Mouse (Mus musculus) Muller cell, postnatal 12 days (primary cell): ENCODE results near the gene Limk2.

Source experiments
- DNase-seq: peaks from one replicate; pipeline ENCODE4 v3.0.0-alpha.2; 2015; ENCODE audit errors: inconsistent ontology term

Gene Limk2

DNA sequence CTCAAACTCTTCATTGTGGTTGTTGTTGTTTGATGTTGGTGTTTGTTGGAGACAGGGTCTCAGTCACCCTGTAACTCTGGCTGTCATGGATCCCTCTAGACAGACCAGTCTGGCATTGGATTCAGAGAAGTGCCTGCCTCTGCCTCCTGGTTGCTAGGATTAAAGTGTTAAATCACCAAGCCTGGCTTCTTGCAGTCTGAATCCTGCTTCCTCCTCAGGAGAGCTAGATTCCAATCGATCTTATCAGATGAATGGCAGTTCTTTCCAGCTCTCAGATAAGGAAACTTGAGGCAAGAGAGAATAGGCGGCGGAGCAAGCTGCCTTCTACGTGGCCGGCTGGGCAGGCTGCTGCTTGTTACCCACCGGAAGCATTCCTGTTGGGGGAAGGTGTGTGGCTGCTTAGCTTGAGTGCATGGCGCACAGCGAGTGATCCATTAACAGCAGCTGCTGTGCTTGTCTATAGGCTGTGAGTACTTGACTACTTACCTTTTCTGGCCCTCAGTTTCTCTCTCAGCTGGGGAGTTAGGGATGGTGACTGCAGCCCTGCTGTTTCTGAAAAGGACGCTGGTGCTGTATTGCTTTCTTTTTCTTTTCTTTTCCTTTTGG, 74.2 kb downstream of the Limk2 start:
- DNase-seq: no peak

DNA sequence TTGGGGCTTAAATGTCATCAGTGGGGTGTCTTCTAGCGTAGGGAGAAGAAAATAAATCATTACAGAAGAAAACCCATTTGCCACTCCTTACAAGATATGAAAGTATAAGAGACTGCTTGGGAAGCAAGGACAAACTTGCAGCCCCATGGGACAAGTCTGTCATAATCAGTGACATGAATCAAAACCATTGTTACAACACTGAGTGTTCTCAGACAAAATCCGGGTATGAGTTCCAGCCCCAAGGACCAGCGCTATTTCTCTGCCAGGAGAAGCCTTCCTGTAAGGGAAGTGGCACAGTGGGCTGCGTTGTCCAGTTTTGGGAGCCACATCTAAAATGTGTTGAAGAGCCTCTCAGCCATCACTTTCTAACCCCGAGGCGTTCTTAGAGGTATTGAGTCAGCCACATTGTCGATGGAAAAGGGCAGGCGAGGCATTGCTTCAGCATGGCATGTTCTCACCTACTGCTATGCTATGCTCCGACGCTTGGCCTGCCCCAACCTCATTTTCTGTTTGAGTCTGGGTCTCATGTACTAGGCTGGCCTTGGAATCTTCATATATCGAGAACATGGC, 74.8 kb downstream of the Limk2 start:
- DNase-seq: no peak

DNA sequence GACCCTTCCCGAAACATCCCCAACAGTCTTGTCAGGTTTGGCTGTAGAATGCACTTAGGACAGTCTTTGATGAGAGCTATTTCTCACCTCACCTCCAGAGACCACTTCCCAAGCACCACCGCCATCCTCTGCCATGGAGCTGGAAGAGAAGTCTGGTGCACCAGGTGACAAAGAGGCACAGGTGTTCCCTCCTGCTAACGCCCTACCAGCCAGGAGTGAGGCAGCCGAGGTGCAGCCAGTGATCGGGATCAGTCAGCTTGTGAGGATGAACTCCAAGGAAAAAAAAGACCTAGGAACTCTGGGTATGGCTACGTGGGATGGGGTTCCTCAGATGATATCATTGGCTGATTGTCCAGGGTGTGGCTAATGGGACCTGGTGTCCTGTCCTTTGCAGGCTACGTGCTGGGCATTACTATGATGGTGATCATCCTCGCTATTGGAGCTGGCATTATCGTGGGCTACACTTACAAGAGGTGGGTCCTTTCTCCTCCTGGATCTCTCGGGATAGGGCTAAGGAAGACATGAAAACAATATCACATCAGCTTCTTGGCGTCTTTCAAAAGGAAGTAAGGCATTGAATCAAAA, 75.8 kb downstream of the Limk2 start:
- DNase-seq: no peak

DNA sequence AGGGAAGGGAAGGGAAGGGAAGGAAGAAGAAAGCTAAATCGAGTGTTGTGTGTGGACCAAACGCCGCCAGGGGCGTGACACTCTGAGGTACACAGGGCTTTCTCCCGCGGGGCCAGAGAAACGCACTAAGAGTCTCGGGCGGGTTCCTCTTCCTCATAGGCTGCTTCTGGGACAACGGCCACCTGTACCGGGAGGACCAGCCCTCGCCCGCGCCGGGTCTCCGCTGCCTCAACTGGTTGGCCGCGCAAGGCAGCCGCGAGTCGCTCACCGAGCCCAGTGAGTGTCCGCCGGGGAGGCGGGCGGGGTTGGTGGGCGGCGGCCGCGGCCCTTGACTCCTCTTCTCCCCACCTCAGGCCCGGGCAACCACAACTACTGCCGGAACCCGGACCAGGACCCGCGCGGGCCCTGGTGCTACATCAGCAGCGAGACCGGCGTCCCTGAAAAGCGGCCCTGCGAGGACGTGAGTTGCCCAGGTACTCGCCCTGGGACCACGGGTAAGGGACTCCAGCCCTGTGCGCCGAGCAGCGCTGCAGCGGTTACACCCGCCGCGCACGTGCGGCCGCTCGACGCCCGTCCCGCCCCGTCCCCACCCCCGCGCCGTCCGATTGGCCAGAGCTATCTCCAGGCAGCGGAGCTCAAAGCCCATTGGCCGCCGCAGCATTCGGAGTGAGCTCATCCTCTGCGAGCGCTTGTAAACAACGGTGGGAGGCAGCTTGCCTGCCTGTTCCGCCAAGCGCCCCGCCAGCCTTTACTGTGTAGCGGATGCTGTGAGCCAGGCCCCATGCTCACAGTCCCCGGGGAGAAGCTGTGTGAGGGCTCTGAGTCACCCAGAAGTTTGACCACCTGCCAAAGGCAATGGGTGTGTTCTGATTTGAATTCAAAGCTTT, 77.0 kb downstream of the Limk2 start:
- peak; percentile 97 for DNase-seq

DNA sequence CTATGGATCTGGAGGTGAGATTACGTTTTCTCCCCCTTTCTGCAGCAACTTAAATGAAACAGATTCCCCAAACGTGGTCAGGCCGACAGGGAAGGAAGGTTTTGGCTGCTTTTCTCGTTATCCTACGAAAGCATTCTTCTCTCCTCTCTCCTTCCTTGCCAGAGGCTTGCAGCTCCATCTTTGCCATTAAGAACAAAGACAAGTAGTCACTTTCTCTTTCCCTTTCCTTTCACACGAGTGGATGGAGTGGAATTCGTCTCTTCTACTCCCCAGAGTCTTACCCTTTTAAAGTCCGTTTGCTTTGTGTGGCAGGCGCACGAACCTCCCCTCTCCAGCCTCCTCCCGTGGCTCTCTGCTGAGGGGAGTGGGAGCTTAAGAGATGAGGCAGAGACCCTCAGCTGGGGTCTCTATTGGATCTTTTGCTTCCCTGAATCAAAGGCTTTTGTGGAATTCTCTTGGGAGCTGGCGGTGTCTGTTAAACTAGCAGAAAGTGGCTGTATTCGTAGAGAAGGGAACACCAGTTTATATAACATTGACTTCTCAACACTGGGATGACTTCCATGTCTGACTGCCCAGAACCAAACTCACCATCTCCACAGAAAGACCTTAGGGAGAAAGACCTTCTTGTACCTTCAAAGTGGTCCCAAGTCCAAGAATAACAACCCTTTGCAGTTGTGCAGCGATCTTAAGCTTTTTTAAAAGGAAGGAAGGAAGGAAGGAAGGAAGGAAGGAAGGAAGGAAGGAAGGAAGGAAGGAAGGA, 77.8 kb downstream of the Limk2 start:
- DNase-seq: no peak

DNA sequence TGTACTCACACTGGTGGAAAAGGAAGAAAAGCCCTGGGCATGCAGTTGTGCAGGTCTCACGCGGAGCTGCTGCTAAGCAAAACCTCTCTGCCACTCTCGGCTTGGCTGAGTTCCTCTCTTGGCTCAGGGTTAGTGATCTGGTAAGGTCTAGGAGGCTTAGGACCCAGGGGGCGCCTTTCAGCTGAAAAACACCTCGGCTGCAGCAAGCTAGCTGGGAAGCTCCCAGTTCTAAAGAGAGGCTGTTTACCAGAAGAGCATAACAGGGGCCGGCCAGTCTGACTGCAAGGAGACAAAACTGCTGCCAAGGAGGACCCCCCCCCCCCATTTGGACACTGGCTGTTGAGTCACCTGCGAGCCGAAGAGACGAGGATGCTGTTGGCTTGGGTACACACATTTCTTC, 78.4 kb downstream of the Limk2 start:
- peak; percentile 84 for DNase-seq

DNA sequence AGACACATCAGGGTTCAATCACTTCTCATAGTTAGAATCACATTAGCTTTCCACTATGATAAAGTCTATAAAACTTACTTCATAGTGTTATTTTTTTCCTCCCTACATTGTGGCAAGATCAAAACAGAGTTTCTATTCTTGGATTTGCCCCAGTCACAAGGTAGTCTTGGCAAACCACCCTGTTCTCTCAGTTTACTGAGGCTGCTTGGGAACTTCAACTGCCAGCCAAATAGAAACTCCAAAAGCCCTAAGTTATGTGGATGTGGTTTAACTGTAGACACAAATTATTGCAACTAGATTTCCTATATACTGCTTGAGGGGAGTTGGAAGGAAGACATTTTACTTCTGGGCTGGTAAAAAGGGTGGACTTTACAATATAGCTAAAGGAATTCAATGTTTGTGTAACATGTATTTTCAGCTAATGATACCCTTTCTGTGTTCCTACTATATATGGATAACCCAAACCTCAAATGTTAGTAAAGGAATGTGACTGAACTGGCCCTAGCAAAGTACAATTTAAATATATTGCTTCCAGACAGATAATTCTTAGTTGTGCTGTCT, 79.0 kb downstream of the Limk2 start, which contains the start of gene Pik3ip1:
Gene Pik3ip1 (plus strand): TSS at position 511 of the 561 bp plus-strand sequence.
- DNase-seq: no peak

DNA sequence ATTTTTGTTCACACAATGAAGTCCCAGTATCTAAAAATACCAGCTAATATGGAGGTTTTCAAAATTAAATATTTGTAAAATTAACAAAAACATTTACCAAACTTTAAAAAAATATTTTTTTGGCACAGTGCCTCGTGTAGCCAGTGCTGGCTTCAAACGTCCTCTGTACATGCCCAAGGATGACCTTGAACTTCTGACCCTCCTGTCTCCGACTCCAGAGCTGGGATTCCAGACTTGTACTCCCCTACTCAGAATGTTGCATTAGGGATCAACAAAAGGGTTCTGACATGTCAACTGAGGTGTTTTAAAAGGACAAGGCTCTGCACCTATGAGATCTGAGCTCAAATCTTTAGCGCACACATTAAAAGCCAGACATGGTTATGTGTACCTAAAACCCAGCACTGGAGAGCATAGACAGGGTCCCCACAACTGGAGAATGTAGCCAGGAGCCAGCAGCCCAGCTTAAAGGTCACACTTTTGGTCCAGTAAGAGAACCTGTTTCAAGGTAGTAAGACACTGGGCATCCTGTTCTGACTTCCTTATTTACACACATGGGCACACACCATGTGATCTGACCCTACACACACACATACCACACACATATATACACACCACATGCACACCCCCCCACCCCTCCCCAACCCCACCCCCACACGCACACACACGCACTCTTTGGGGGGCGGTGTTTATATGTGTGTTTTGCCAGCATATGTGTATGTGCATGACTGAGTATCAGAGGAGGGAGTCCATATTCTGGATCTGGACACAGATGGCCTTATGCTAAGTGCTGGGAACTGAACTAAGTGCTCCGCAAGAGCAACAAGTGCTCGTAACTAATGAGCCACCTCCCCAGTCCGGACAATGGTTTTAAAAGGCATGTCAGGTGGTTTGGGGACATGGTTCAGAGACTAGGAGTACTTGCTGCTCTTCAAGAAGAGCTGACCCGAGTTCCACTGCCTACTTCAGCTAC, 79.9 kb downstream of the Limk2 start:
- DNase-seq: no peak

DNA sequence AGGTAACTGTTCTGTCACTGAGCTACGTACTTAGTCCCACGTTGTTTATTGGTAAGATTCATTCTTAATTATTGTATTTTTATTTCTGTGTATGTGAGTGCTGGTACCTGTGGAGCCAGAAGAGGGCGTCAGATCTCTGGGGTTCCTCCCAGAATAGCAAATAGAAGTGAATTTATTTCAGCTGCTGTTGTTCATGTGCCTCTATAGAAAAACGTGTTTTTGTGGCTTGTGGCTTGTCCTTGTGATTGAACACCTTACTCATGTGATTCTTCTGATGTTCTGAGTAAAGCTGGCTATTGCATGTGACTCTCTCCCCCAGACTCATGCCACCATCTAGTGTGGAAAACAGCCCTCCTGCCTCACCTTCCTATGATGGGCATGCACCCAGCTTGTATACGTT, 80.7 kb downstream of the Limk2 start:
- DNase-seq: no peak

DNA sequence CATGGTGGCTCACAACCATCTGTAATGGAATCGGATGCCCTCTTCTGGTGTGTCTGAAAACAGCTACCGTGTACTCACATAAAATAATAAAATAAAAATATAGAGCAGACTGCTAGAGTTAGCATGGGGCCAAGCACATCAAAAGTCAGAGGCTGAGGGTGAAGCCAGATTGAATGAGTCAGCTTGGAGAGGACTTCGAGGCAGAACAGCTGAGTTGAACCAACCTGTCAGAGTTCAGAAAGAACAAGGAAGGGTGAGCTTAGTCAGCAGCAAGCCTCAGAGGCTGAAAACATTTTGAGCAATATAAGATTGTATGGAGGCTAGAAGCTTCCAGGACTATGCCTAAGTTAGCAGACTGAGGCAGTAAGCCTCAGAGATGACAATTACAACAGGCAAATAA, 90.7 kb downstream of the Limk2 start:
- no peak for DNase-seq

DNA sequence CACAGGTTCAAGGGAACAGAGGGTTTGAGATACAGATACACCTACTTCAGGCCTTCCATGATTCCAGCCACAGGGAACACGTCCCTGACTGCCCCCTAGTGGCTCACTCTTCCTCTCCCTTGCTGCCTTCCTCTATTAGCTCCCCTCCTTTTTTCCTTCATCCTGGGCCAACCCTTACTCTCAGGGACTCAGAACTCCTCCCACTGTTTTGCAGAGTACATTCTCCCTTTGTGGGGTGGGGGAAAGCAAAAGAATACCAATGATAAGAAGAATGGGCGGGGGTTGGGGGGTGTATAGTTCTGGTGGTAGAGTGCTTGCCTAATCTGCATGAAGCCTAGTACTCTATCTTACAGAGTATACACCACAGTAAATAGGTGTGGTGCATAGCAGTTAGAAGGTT, 94.8 kb downstream of the Limk2 start:
- peak; percentile 39 for DNase-seq

DNA sequence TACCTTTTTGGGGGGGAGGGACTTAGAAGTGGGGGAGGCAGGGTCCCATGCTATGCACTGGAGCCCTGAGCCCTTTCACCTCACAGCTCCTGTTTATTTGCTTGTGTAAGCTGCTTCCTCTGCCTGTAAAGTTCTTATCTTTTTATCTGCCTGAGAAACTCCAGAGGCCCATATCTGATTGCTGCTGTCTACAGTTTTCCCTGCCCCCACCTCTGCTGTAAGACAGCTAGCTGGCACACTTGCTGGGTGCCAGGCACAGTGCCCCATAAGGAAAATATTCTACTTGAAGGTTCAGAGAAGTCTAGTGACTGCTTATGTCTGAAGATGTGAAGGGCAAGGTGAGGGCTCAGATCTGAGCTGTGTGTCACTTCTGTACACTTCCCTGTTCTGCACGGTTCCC, 95.7 kb downstream of the Limk2 start:
- no peak for DNase-seq

DNA sequence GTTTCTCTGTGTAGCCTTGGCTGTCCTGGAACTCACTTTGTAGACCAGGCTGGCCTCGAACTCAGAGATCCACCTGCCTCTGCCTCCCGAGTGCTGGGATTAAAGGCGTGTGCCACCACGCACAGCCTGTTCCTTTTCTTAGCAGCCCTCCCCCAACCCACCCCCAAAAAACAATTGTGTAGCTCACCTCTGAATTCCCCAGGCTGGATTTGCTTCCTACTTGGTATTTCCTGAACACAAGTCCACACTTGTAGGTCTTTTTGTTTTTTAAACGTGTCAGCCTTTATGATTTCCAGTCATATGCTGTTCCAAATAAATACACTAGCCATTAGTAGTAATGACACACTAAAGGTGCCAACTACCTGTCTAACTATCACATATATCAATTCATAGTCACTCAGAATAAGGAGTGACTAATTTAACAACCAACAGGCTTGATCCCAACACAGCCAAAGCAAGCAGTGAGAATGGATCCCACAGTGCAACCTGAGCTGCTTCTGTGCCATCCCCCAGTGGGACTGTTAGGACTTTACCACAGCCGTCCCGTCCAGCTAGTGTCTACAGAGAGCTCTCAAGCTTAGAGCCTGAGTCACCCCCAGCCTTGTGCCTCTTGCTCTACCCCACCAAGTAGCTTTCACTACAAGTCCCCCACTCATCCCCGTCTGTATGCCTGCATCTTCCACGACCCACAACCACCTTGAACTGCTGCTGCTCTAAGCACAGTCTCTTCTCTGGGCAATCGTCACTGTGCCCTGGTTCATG, 97.2 kb downstream of the Limk2 start:
- no peak for DNase-seq

DNA sequence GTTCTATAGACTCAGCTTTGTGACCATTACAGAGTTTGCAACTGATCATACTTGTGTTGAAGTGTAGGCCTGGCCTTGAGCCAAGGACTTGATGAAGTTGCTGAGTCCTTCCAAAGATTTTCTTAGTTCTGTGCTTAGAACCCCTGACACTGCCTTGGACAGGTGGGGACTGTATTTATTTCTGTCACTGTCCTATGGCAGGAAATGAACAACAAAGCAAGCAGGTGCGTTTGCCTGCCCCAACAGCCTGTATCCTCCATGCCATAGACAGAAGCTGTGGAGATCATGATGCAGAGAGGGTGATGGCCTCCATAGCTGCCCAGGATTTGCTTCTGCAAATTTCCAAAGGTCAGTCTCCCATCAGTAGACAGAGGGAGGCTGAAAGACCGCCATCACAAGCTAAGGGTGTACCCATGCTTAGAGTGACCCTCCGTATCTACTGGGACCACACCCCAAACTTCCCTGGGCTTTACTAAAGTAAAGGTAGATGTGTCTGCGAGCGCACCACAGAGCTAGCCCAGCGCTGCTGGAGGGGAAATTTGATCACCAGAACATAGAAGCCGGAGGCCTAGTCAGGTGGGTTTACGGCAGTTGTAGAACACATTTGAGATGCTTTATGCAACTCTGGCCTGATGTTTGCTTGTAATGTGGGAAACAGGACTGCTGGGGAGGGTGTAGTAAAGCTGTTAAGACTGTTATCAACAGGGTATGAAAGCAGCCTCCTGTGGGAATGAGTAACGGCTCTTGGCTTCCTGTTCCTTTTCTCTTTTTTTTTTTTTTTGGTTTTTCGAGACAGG, 98.0 kb downstream of the Limk2 start:
- DNase-seq: no peak

DNA sequence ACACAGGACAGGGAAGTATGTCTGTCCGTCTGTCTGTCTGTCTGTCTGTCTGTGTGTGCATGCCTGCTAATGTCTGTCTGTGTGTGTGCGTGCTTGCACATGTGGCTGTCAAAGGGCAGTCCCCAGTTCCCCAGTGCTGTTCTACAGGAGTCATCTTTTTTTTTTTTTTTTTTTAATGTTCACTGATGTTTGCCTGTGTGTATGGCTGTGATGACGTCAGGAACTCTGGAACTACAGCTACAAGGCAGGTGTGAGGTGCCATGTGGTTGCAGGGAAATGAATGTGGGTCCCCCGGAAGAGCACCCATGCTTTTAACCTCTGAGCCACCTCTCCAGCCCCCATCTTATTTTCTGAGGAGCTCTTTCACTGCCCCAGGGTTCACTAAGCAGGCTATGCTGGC, 99.1 kb downstream of the Limk2 start:
- no peak for DNase-seq

DNA sequence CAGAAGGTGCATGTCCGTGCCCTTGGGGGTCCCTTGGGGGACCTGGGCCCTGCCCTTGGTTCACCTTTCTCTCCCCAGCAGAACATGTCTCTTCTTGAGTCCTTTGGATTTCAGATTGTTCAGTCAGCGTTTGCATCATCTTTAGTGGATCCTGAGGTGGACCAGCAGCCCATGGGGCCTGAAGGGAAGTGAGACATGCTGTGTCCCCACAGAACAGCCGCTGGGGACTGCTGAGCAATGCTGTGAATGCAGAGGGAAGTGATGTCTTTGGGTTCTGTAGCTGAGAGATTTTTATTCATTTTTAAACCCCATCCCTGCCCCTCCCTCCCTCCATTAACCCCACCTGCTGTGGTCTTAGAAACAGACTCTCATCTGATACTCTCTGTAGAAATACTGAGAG, 101.1 kb downstream of the Limk2 start:
- no peak for DNase-seq

DNA sequence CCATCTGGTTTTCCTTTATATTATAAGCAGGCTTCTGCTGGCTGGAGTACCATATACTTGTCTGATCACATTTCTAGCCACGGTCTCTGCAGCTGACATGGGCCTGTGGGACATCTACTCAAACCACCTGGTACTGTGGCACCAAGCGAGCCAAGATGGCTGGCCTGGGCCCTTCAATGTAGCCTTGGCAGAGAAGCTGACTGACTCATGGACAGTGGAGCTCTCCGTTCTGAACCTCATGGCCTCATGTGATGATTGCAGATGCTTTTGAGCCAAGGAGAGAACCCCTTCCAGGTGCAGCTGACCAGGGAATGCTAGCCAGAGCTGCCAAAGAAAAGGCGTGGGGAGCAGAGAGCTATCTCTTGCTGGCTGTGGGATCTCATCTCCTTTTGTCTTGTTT, 103.2 kb downstream of the Limk2 start:
- no peak for DNase-seq

DNA sequence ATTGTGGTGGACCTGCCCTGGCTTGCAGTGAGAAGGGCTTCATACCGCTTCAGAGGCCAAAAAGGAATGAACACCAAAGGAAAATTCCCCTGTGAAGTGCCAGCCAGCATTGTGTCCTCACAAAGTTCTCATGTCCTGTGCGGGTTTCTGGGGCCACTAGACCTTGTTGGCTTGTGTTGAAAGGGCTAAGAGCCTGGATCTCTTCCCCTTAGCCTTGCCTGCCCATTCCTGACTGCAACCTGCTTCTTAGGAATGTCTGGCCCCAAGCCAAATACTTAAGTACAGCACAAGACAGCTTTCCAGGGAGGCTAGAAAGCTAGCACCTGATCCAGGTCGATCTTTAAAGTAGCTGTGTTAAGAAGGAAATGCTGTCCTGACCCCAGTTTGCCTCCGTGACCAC, 106.2 kb downstream of the Limk2 start:
- peak; percentile 39 for DNase-seq

DNA sequence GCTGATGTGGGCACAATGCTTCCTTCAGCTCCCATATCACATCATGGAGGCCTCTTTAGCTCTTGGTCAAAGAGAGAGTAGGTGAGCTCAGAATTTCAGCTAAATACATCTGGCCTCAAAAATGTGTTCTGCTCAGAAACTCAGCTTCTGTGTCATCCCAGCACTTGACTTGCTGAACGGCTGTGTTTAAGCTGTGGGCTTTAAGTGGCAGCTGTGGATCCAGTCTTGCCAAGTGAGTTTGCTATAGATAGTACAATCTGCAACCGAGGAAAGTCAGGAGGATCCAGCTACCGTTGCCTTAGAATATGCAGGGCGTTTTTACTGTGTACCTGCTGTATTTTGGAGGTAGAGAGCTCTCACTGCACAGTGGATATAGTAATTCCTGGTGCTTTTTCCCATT, 106.6 kb downstream of the Limk2 start:
- no peak for DNase-seq
